Mouse (Mus musculus): ENCODE measurements at regions not wholly inside any gene's neighbourhood (a gene's known extent, or its start where the extent isn't known, plus 50 kb on each side); places are given as distances from the start of the nearest gene placed in this dataset.

- no peak for TF ChIP-seq CTCF (IDR thresholded peaks at IDR 0.05; ENCODE audit: borderline replicate concordance, extremely low read depth, insufficient read depth, insufficient read length)
- TF ChIP-seq POLR2A (IDR thresholded peaks at IDR 0.05; ENCODE audit: borderline replicate concordance, extremely low read depth, insufficient read depth, insufficient read length, poor library complexity, severe bottlenecking) = no peak
Measured at GRCm38 (mm10) chr6:143669446-143670130, 502.6 kb downstream of the Etnk1 start.

All from brain, embryonic 14.5 days (tissue).